Mouse (Mus musculus): ENCODE measurements around the gene Ube2k. TPM values are rescaled to one million over a fixed set of nuclear protein-coding genes. Genes with fewer than 3 reads are reported as not detected.
A peak's percentile ranks its signal among the peaks of the same experiment; 100 is the strongest.
"Not testable (repeated sequence)": the region's sequence is repeated elsewhere in the genome, so short reads cannot be mapped to it uniquely, and the experiment has no call there.

Gene Ube2k
- polyA plus RNA-seq, 1 experiment from 2014 or later = 130 TPM

GRCm38 (mm10) chr5:65508395-65508794 is 28.6 kb upstream of the Ube2k start:
- no peak for DNase-seq (ENCODE audit: low read depth, low spot score)
- ChIA-PET POLR2A (no interaction called here), CTCF (no interaction called here)
- in situ Hi-C loops (cut with MboI; ENCODE audit: low pct_unique_long_range_greater_than_20kb) = loop anchor here (25.0 kb wide), 1 partner anchor 429 kb away; the partner anchor contains the start of gene Chrna9
- no peak for ATAC-seq
- no peak for TF ChIP-seq CTCF (IDR thresholded peaks at IDR 0.05)
- H3K27me3 ChIP-seq = peaks cover 5% of the 10 kb centered on the region

- ATAC-seq (no peak), DNase-seq (ENCODE audit: low read depth, low spot score) (no peak)
- TF ChIP-seq CTCF (IDR thresholded peaks at IDR 0.05) = no peak
- CTCF ChIA-PET = interaction anchor here (2.1 kb wide), 1 partner anchor 21 kb away, joined by 6 read pairs; no protein-coding TSS in a partner anchor
- H3K27me3 ChIP-seq = no peaks in the 10 kb centered on the region
- in situ Hi-C loops (cut with MboI; ENCODE audit: low pct_unique_long_range_greater_than_20kb) = loop anchor here (25.0 kb wide), 1 partner anchor 424 kb away; the partner anchor contains the start of gene Chrna9
- POLR2A ChIA-PET = interaction anchor here (1.3 kb wide), 1 partner anchor 21 kb away, joined by 3 read pairs; the partner anchor contains the start of gene Gm43552
These were observed 23.5 kb upstream of the Ube2k start for GRCm38 (mm10) chr5:65513506-65513905.

GRCm38 (mm10) chr5:65514635-65515278 is 22.3 kb upstream of the Ube2k start:
- CTCF ChIA-PET = interaction anchor here (1.1 to 2.1 kb wide), 2 partner anchors 11 to 20 kb away, joined by 3 to 6 read pairs; no protein-coding TSS in a partner anchor
- no peaks in the 10 kb centered on the region for H3K27me3 ChIP-seq
- in situ Hi-C loops (cut with MboI; ENCODE audit: low pct_unique_long_range_greater_than_20kb) = loop anchor here (25.0 kb wide), 1 partner anchor 423 kb away; the partner anchor contains the start of gene Chrna9
- no peak for ATAC-seq
- POLR2A ChIA-PET = interaction anchor here (1.3 kb wide), 1 partner anchor 9 kb away, joined by 4 read pairs; no protein-coding TSS in a partner anchor
- no peak for TF ChIP-seq CTCF (IDR thresholded peaks at IDR 0.05)
- no peak for DNase-seq (ENCODE audit: low read depth, low spot score)

GRCm38 (mm10) chr5:65521803-65522202 is 15.2 kb upstream of the Ube2k start:
- ChIA-PET CTCF (interaction anchor here (0.7 to 3.0 kb wide), 4 partner anchors 10 to 47 kb away, joined by 3 to 11 read pairs (median 4); no protein-coding TSS in a partner anchor), POLR2A (no interaction called here)
- ATAC-seq (no peak), DNase-seq (ENCODE audit: low read depth, low spot score) (no peak)
- TF ChIP-seq CTCF (IDR thresholded peaks at IDR 0.05) = peak; percentile 59
- in situ Hi-C loops (cut with MboI; ENCODE audit: low pct_unique_long_range_greater_than_20kb) = loop anchor here (25.0 kb wide), 1 partner anchor 415 kb away; the partner anchor contains the start of gene Chrna9
- no peaks in the 10 kb centered on the region for H3K27me3 ChIP-seq

GRCm38 (mm10) chr5:65524831-65525230 is 12.2 kb upstream of the Ube2k start:
- DNase-seq (ENCODE audit: low read depth, low spot score) = no peak
- POLR2A ChIA-PET = interaction anchor here (0.8 to 1.4 kb wide), 2 partner anchors 71 to 237 kb away, joined by 3 read pairs; no protein-coding TSS in a partner anchor
- ATAC-seq = no peak
- in situ Hi-C loops (cut with MboI; ENCODE audit: low pct_unique_long_range_greater_than_20kb) = loop anchor here (25.0 kb wide), 2 partner anchors 162 to 412 kb away; partner anchors contain the start of genes Chrna9 and Pds5a
- TF ChIP-seq CTCF (IDR thresholded peaks at IDR 0.05) = no peak
- CTCF ChIA-PET = interaction anchor here (1.0 to 3.5 kb wide), 4 partner anchors 11 to 101 kb away, joined by 3 to 22 read pairs (median 4); partner anchors contain the start of genes Smim14 and Ube2k
- no peaks in the 10 kb centered on the region for H3K27me3 ChIP-seq

- peak; percentile 33 for TF ChIP-seq CTCF (IDR thresholded peaks at IDR 0.05)
- no peak for DNase-seq (ENCODE audit: low read depth, low spot score)
- H3K27me3 ChIP-seq = no peaks in the 10 kb centered on the region
- ChIA-PET POLR2A (interaction anchor here (0.6 to 1.4 kb wide), 3 partner anchors 40 to 239 kb away, joined by 3 read pairs; no protein-coding TSS in a partner anchor), CTCF (interaction anchor here (0.9 to 3.5 kb wide), 4 partner anchors 10 to 102 kb away, joined by 3 to 22 read pairs (median 4); partner anchors contain the start of genes Smim14 and Ube2k)
- in situ Hi-C loops (cut with MboI; ENCODE audit: low pct_unique_long_range_greater_than_20kb) = loop anchor here (25.0 kb wide), 1 partner anchor 161 kb away; the partner anchor contains the start of gene Pds5a
- ATAC-seq = no peak
These were observed 11.2 kb upstream of the Ube2k start for GRCm38 (mm10) chr5:65525674-65526443.

GRCm38 (mm10) chr5:65531283-65531682 is 5.8 kb upstream of the Ube2k start:
- in situ Hi-C loops (cut with MboI; ENCODE audit: low pct_unique_long_range_greater_than_20kb) = loop anchor here (25.0 kb wide), 1 partner anchor 156 kb away; the partner anchor contains the start of gene Pds5a
- no peak for TF ChIP-seq CTCF (IDR thresholded peaks at IDR 0.05)
- ChIA-PET POLR2A (no interaction called here), CTCF (no interaction called here)
- no peak for DNase-seq (ENCODE audit: low read depth, low spot score)
- ATAC-seq = no peak
- no peaks in the 10 kb centered on the region for H3K27me3 ChIP-seq

GRCm38 (mm10) chr5:65534496-65534895 is 2.5 kb upstream of the Ube2k start:
- no peak for ATAC-seq
- TF ChIP-seq CTCF (IDR thresholded peaks at IDR 0.05) = no peak
- ChIA-PET POLR2A (no interaction called here), CTCF (interaction anchor here (0.6 to 3.0 kb wide), 7 partner anchors 9 to 93 kb away, joined by 3 to 22 read pairs (median 3); no protein-coding TSS in a partner anchor)
- H3K27me3 ChIP-seq = no peaks in the 10 kb centered on the region
- in situ Hi-C loops (cut with MboI; ENCODE audit: low pct_unique_long_range_greater_than_20kb) = loop anchor here (25.0 kb wide), 1 partner anchor 153 kb away; the partner anchor contains the start of gene Pds5a
- no peak for DNase-seq (ENCODE audit: low read depth, low spot score)

- CTCF ChIA-PET = interaction anchor here (0.7 to 3.0 kb wide), 19 partner anchors 8 to 400 kb away, joined by 3 to 22 read pairs (median 3); no protein-coding TSS in a partner anchor
- TF ChIP-seq CTCF (IDR thresholded peaks at IDR 0.05) = peak; percentile 77
- no peaks in the 10 kb centered on the region for H3K27me3 ChIP-seq
- POLR2A ChIA-PET = interaction anchor here (0.6 to 1.2 kb wide), 2 partner anchors 33 to 59 kb away, joined by 5 to 6 read pairs; no protein-coding TSS in a partner anchor
- in situ Hi-C loops (cut with MboI; ENCODE audit: low pct_unique_long_range_greater_than_20kb) = loop anchor here (25.0 kb wide), 1 partner anchor 152 kb away; the partner anchor contains the start of gene Pds5a
- DNase-seq (ENCODE audit: low read depth, low spot score) = no peak
- ATAC-seq = peak; percentile 14
These were observed 1.5 kb upstream of the Ube2k start for GRCm38 (mm10) chr5:65535457-65536067.

GRCm38 (mm10) chr5:65536068-65536465 is 966 bp upstream of the Ube2k start:
- H3K27me3 ChIP-seq; ATAC-seq; DNase-seq (ENCODE audit: low read depth, low spot score): not testable (repeated sequence)
- CTCF ChIA-PET = interaction anchor here (0.7 to 3.0 kb wide), 19 partner anchors 8 to 400 kb away, joined by 3 to 22 read pairs (median 3); no protein-coding TSS in a partner anchor
- POLR2A ChIA-PET = interaction anchor here (0.6 to 1.3 kb wide), 4 partner anchors 33 to 63 kb away, joined by 3 to 6 read pairs (median 5); no protein-coding TSS in a partner anchor
- in situ Hi-C loops (cut with MboI; ENCODE audit: low pct_unique_long_range_greater_than_20kb) = loop anchor here (25.0 kb wide), 1 partner anchor 151 kb away; the partner anchor contains the start of gene Pds5a

All from Patski (cell line).